Mouse (Mus musculus): ENCODE results near the gene Ttc30a2. TPM values are rescaled to one million over a fixed set of nuclear protein-coding genes. Genes with fewer than 3 reads are reported as not detected.
"Not testable (repeated sequence)": the region's sequence is repeated elsewhere in the genome, so short reads cannot be mapped to it uniquely, and the experiment has no call there.

Gene Ttc30a2
- total RNA-seq, 2 experiments from 2014 or later: not detected

DNA sequence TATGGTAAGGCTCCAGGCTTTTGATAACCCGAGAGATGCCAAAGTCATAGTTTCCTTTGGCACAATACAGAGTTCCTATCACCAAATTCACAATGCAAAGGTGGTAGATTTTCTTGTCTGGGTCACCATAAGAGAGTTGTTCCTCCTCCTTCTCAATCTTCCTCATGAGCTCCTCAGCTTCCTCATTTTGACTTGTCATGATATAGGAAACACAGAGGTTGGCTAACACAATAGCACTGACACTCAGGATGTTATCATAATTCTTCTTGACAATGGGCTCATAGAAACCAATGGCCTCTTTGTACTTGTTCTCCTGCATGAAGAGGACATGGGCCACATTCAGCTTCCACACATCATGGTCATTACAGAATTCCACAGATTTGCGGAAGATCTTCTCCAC, 41.3 kb downstream of the Ttc30a2 start:
- ATAC-seq (replicated peaks; ENCODE audit: low FRiP score, low TSS enrichment, poor library complexity, severe bottlenecking): not testable (repeated sequence)

DNA sequence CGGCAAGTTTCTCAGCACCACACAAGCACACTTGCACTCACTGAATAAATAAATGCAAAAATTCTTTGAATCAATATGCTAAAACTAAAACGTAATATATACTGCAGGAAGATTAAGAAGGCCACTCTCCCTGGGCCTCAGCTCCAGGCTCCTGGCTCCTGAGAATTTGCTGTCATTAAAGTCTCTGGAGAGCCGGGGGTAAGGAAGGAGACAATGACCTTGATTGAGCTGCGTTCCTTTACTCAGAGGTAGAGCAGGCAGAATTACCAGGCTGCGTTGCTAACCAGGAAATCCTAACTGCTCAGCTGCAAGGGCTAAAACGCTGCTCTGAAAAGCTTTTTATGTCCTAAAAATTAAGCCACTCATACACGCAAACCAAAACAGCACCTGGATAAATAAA, 44.4 kb downstream of the Ttc30a2 start:
- no peak for ATAC-seq (replicated peaks; ENCODE audit: low FRiP score, low TSS enrichment, poor library complexity, severe bottlenecking)

DNA sequence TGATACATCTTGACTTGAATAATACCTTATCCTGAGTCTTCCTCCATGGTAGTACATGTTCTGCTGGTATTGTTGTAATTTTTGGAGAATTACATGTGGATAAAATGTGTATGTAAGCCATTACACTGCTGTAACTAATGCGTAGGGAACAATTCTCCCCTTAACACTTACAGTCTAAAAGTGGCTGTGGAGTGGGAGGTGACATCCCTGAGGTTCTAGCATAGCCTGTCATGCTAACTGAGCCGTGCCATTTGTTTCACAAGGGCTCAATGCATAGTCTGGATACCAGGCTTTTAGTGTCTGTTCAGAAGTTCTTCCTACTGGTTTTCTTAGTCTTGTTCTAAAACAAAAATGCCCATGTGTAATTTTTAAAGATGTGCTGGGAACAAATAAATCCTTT, 47.0 kb downstream of the Ttc30a2 start:
- no peak for ATAC-seq (replicated peaks; ENCODE audit: low FRiP score, low TSS enrichment, poor library complexity, severe bottlenecking)

DNA sequence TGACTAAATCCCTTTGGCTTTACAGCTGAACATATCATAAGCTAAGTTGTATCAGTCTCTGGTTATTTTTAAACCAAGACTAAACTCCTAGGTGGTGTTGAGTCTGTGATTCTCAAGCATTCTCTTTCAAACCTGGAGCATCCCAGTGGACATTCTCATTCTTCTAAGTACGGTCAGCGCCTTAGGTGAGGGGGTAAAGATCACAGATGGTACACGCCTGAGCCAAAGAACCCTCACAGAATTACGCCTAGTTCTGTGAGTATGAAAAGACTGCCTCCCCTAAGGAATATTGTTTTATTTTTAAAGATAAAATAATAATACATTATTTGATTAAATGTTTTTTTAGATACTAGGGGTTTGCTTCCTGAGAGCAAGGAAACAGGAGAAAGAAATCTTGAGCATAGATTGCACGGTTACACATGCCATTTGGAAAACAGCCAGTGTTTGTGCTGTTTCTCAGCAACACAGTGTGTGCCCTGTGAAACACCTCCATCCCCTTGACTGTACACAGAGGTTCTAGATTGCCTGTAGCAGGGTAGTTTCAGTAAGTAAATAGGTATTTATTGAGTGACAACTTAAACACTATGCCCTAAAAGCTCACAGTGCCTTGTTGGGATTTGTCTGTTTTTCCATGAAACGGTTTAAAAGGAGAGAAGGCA, 48.1 kb downstream of the Ttc30a2 start:
- ATAC-seq (replicated peaks; ENCODE audit: low FRiP score, low TSS enrichment, poor library complexity, severe bottlenecking): no peak

DNA sequence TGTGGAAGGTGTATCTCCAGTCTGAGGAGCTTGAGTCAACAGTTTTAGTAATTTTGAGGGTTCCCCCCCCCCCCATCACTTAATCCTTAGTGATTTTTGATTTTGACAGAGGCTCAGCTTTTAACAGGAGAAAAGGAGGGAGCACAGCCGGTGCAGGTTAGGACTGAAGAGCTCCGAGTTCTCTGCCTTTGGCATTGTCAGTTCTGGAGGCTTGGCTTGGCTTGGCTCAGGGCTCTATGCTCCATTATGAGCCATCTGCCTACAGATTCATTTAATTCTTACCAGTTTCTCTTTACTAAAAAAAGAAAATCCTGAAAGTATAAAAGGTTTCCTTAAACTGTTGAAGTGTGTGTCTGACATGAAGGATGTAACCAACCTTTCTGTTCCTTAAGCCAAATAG, 48.8 kb downstream of the Ttc30a2 start:
- ATAC-seq (replicated peaks; ENCODE audit: low FRiP score, low TSS enrichment, poor library complexity, severe bottlenecking): no peak

DNA sequence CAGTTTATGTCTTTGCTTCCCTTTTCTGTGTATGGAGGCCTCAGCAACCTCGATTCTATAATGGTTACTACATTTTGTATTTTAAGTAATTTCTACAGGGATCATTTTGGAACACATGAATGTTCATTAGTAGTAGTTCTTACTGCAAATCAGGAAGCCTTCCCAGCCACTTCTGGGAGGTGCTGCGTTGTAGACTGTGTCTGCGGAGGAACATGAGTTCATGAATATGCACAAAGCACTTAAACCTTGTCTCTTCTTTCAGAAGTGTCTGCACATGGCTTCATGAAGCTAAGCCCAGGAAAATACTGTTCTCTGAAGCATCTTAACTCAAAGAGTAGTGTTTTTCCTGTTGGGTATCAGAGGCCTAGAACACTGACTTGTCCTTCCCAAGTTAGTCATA, 50.0 kb downstream of the Ttc30a2 start:
- no peak for ATAC-seq (replicated peaks; ENCODE audit: low FRiP score, low TSS enrichment, poor library complexity, severe bottlenecking)

DNA sequence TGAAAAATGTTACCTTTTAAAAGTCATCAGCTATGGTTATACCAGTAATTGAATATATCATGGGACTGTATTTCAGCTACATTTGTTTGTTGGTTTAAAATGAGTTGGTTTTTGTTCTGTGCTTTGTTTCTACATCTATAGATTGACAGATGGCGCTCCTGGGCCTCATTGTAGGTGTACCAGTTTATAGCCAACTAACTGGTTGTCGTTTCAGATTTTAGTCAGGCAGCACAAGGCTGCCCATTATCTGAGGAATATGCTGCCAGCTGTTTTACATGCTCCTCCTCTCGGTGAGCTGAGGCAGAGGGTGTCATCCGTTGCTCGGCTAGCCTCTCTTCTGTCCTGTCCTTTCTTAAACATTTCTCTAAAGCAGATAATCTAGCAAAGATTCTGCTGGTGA, 51.9 kb downstream of the Ttc30a2 start:
- ATAC-seq (replicated peaks; ENCODE audit: low FRiP score, low TSS enrichment, poor library complexity, severe bottlenecking): no peak

Other genes starting within 250 kb of the Ttc30a2 start
- 27.6 and 32.8 TPM in 2 replicates for gene Agps, start 146.0 kb downstream of the Ttc30a2 start, total RNA-seq (2014; fragmentation: Nextera tagmentation)
- gene Agps, start 146.0 kb downstream of the Ttc30a2 start, total RNA-seq (2017): 24.3 and 34.3 TPM in 2 replicates
- 0.15 and 0.54 TPM in 2 replicates for gene Ttc30b, start 39.6 kb downstream of the Ttc30a2 start, total RNA-seq (2014; fragmentation: Nextera tagmentation)
- gene Ttc30b, start 39.6 kb downstream of the Ttc30a2 start, total RNA-seq (2017): 0.66 and 1.8 TPM in 2 replicates
- 2.0 and 2.8 TPM in 2 replicates for gene Ttc30a1, start 3.8 kb upstream of the Ttc30a2 start, total RNA-seq (2014; fragmentation: Nextera tagmentation)
- 4.2 and 4.4 TPM in 2 replicates for gene Ttc30a1, start 3.8 kb upstream of the Ttc30a2 start, total RNA-seq (2017)

Measured in megakaryocyte-erythroid progenitor cell, adult 5-6 weeks (primary cell).